Mouse (Mus musculus) T-helper 2 cell (primary cell): ENCODE results near the gene Sgip1.

ENCODE experiments used
- in situ Hi-C: fragments of 300-600 bp; cut with MboI, MseI; formaldehyde crosslinking; loops from one replicate; pipeline ENCODE4 v1.15.1; 2025; ENCODE audit warnings: high pct_unique_total_duplicates

The Sgip1 gene

DNA sequence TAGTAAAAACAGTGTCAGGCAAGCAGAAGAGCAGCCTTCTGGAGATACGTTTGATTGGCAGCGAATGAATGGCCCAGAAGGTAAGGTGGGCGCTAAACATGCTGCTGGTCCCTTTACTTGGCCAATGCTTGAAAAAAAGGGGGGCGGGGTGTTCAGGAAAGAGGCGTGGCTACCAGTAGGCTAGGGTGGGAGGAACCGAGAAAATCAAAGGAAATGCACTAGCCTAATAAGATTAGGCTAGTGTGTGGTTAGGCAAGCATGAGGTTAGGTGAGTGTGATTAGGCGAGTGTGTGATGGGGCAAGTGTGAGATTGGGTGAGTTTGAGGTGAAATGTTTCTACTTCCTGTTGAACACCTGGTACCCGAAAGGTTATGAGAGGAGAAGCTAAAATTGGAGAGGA lies at the start of gene Sgip1:
TSS of gene Sgip1 (plus strand) at position 11 of the 400 bp plus-strand sequence.
- in situ Hi-C loops, result no loop called here

DNA sequence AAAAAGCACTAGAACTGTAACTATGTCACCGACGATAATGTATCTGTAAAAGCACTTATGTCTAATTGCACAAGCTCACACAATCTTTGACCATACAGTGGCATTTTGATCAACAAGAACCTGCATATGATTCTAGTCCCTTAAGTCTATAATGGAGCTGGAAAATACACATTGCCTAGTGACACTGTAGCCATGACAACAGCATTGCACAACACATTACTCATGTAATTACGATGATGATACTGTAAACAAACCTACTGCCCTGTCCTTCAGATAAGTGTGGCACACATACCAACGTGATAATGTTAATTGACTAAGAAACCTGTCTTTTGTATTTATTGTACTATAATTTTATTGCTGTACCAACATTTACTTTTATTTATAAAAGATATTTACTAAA lies 49.7 kb upstream of the Sgip1 start:
- in situ Hi-C loops, result no loop called here

DNA sequence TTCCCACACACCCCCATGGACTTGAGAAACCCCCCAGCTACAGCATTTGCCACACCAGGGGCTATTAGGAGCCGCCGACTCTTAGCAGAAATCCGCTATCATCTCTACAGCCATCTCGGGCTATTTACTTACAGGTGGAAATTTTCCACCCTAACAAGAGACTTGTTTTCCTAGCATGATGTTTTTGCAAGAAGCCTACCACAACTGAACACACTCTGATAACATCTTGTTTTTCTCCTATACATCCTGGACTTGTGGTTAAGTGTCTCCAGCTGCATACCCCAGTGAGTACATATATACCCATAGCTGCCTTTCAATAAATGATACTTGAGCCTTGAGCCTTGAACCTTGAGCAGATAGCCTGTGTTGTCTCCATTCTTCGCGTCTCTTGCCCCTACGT lies 43.1 kb upstream of the Sgip1 start:
- in situ Hi-C loops, result no loop called here

GRCm38 (mm10) chr4:102711731-102712130 lies 29.4 kb upstream of the Sgip1 start:
- in situ Hi-C loops, result loop anchor here (5.0 kb wide), 1 partner anchor 44 kb away; no protein-coding TSS in a partner anchor

DNA sequence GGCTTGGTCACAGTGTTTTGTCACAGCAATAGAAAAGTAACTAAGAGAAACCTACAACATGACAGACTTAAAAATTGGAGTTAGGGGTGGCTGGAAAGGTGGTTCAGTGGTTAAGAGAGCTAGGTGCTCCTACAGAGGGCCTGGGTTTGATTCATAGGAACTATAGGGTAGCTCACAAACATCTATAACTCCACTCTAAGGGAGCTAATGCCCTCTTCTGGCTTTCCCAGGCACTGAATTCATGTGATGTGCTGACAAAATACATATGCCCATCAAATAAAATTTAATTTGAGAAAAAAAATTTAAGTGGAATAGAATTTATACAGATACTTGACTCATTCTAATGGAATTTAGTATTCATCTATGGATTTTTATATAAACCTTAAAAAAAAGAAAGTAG lies 25.6 kb upstream of the Sgip1 start:
- in situ Hi-C loops, result no loop called here

DNA sequence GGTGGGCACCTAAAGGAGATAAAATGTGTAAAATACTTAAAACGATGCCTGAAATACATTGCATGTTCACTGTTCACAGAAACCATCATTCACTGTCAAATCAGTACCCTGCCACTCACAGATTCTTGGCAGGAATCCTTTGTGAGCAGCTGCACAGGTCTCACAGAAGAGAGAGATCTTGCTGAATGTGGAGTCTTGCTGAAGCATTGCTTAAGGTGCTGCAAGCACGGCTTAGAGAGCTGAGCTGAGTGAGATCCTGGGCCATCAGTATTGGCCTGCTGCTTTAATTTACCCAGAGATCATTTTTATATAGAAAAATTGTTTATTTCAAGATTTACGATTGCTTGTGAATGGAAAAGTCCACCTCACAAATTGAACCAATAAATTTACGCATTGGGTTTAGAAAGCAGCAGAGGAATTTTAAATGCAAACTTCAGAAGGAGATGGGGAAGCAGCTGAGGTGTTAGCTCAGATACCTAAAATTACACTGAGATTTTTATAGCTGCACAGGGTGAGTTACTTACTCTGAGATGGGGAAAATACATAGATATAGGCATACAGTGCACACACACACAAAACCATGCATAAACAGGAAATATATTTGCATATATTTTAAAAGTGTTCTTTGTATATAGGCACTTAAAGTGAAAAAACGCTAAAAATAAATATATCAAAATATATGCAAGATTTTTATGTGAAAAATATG lies 23.8 kb upstream of the Sgip1 start:
- in situ Hi-C loops, result no loop called here

GRCm38 (mm10) chr4:102719535-102719934 lies 21.6 kb upstream of the Sgip1 start:
- in situ Hi-C loops, result no loop called here

DNA sequence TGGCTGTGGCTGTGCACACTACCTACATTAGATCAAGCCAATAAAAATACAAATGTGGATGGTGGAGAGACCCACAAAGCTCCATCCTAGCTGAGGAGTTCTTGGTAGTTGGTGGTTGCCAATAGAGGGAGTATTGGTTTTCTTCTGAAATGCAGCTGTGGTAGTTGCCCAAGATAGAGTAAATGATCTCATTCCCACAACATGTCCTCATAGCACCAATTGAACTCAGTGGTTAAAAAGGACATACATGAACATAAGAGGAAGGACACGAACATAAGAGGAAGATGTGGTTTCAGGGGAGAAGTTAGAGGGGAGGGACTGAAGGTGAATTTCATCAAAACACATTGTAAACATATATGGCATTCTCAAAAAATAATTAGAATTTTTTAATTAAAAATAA lies 21.1 kb upstream of the Sgip1 start:
- in situ Hi-C loops, result loop anchor here (10.0 kb wide), 1 partner anchor 235 kb away; no protein-coding TSS in a partner anchor

DNA sequence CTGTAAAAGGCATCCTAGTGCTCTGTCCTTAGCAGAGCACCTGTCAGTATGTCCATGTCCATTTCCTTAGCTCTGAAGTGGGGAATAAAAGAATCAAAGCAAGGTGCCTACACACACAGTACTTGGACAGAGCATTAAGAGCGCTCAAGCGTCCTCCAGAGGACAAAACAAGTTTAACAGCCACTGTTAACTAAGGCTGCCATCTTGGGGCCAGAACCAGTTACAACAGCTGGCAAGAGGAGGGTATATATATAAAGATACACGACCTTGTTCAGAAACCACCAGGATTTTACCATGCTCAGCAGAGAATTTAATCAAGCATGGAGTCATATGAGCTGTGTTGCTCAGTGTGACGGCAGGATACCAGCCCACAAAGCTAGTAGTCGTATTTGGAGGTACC lies 16.7 kb upstream of the Sgip1 start:
- in situ Hi-C loops, result loop anchor here (10.0 kb wide), 1 partner anchor 240 kb away; no protein-coding TSS in a partner anchor

DNA sequence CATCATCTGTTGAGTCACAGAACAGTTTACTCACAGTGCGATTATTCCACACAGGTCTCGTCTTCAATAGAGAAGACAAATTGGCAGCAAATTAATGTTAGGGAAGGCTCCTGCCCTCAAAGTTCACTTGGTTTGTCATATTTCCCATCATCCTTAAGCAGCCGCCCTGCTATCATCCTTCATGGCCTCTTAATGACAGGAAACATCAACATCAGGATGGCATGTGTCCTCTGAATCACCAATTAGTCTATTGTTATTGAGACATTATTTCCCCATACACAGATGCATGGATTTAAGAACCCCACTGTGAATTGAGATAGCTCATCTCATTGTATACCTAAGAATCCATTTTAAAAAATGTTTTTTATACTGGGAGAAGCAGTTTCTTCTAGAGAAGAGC lies 10.1 kb upstream of the Sgip1 start:
- in situ Hi-C loops, result no loop called here

DNA sequence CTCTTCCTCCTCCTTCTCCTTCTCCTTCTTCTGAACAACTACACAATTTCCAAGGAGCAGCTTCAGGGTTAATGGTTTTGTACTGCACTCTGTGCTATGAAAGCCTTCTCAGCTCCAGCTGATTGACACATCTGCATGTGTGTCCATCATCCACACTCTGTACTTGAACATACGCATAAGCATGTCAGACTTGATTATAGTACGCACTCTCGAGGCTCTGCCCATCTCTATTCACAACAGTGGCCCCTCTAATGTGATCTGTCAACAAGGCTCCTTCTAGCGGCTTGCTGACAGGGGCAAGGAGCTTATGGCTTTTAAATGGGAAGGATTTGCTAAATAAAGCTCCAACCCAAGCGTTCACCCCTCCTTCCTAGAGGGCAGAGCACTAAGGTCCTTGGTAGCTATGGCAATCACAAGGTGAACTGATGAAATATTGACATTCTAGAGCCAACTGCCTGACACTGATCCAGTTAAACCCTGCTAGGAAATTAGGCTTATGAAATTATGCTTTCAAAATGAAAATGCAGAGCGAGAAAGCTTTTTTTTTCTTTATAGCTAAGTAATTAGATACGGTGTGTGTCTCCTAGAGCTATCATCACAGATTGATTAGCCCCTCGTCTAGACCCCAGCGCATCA lies 7.0 kb upstream of the Sgip1 start:
- in situ Hi-C loops, result no loop called here

GRCm38 (mm10) chr4:102753334-102754090 lies 12.4 kb downstream of the Sgip1 start:
- in situ Hi-C loops, result no loop called here

DNA sequence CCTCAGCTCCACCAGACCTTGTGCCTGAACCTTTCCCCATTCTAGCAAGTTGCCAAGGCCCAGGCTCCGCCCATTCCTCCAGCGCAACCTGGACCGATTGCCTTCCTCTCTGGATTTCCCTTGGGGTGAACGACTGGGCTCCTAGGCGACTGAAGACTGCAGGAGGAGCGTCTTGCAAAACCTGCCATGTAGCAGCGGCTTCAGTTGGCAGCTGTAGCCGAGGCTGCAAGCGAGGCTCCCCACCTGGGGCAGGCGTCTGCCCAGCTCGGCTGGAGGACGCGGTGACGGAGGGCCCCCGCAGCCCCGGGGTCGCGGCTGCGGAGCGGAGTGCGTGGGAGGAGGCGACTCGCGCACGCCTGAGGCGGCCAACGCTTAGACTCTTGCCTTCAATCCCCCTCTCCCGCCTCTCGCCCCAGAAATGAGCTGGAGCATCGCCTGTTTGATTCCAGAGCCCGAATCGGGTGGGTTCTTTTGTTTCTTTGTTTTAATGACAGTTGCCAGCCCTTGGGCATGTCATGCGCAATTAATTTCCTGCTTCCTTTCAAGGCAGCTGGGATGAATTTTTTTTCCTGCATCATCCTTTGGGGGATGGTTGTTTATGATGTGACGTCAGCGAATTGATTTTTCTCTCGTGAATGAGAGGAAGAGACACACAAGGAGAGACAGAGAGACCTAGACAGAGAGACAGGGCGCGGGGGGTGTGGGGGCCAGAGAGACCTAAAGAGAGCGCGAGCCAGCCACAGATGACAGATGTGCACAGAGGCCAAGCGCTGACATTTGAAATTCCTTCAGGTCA lies 18.2 kb downstream of the Sgip1 start:
- in situ Hi-C loops, result no loop called here

DNA sequence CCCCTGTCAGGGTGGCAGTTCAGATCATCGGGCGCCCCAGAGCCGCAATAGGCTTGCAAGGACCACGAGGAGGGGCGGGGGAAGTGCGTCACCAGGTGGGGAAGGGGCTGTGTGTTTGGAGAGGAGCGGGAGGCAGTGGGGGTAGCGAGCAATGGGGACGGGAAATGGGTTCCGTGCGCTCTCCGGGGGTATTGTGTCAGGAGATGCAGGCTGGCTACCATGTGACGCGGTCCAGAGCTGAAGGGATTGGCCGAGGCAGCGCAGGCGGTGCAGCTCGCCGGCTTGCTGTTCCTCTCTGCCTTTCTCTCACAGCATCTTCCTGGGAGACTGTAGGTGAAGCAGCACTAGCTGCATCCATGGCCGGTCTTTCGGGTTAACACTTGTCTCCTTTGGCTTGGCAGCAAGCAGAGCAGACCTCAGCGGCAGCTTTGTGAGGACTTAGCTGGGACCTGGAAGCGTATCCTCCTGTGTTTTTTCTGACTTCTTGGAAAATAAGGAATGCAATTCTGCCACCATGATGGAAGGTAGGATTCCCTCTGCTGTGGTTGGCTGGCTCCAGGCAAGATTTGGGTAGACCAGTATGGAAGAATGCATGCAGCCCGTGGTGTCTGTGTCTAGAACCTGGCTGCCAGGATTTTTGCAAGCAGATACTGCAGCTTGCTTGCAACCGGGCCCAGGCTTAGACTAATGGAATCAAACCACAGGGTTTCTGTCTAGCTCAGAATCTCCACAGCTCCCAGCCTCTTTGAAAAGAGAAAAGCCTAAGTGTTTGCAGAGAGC lies 19.1 kb downstream of the Sgip1 start:
- in situ Hi-C loops, result no loop called here

DNA sequence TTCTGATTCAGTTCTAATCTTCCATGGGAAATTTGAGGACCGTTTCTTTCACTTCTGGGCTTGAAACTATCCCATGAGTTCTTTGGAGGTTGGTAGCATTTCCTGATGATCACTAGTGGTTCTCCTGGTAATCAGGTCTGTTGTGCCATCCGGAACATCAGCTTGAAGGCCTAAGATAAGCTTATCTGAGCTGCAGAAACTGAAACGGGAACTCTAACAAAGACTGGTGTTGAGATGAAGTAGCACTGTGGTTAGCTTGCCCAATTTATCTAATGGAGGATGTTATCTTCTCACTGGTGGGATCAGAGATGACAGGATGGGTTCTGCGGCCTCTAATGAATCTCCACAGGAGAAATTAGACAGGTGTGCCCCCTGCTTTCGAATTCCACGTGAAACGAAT lies 21.0 kb downstream of the Sgip1 start:
- in situ Hi-C loops, result no loop called here

- in situ Hi-C loops, result no loop called here
Observed at GRCm38 (mm10) chr4:102769070-102769469, 28.0 kb downstream of the Sgip1 start.

DNA sequence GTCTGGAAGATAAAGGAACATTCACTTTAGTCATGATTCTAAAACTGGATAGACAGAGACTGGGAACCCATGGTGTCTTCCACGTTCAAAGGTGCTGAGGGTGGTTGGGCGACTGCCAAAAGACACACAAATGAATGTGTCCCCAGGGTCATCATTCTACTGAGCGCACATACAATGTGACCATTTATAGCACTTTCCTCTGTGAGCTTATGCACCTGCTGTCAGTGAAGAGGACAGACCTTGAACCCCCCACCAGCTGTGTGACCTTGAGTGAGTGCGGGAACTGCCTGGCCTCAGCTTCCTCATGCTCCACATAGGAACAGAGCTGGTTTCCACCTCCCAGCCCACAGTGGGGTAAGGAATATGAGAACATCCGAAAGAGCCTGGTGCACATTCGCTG lies 28.8 kb downstream of the Sgip1 start:
- in situ Hi-C loops, result no loop called here

- in situ Hi-C loops, result no loop called here
Observed at GRCm38 (mm10) chr4:102771598-102772357, 30.7 kb downstream of the Sgip1 start.

- in situ Hi-C loops, result no loop called here
Observed at GRCm38 (mm10) chr4:102773225-102773624, 32.1 kb downstream of the Sgip1 start.

DNA sequence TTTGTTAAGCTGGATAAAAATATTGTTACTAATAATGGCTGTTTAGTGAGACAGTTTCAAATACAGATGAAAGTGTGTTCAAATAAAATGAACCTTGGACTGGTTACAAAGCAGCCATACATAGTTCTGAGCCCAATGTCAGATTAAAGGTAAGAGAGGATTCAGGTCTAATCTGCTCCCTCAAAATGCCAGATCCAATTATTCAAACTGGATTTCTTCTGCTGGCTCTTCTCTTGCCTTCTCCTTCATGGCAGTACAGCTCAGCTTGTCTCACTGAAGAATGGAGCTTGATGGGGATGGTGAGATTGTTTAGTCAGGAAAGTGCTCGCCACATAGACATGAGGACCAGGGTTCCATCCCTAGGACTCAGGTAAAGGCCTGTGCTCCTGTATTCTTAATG lies 32.7 kb downstream of the Sgip1 start:
- in situ Hi-C loops, result no loop called here
